Mouse (Mus musculus): ENCODE data around the gene Ankrd39. TPM values are rescaled to one million over a fixed set of nuclear protein-coding genes. Genes with fewer than 3 reads are reported as not detected.

Ankrd39 gene
- total RNA-seq, 2 experiments from 2014 or later, result 19.8 to 23.1 TPM

DNA sequence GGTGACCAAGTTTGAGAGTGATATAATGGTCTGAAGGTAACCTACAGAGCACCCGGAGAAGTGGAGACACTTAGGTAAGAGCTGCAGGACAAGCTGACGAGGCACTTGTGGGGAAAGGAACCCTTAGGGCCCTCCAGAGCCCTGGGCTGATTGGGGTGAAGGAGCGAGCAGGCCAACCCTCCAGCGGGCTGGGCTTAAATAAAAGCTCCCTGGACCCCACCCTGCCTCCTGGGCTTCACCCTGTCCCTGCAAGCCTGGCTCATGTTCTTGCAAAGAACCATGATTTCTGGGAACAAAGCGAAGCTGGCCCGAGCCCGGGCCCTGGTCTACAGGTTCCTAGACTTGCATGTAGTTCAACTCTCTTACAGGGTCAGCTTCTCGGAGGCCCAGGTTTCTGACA lies 26.3 kb upstream of the Ankrd39 start:
- no peak for DNase-seq (ENCODE audit: low spot score in 2 of 2)

DNA sequence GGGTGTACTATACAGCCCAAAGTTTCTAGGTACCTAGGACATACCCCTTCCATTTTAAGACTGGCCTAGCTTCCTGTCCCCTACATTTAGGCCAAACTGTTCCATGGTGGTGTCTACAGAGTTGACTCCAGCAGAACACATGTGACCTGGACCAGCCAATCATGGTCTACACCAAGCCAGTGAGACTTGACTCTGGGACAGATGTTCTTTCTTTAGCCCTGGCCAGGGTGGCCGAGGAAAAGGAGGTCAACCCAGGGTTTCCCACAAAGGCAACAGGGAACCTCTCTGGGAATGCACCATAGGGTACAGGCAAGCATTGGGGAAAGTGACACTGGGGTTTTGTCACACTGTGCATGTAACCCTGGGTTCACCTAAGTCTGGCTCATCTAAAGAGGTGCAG lies 25.5 kb upstream of the Ankrd39 start:
- no peak for DNase-seq (ENCODE audit: low spot score in 2 of 2)

DNA sequence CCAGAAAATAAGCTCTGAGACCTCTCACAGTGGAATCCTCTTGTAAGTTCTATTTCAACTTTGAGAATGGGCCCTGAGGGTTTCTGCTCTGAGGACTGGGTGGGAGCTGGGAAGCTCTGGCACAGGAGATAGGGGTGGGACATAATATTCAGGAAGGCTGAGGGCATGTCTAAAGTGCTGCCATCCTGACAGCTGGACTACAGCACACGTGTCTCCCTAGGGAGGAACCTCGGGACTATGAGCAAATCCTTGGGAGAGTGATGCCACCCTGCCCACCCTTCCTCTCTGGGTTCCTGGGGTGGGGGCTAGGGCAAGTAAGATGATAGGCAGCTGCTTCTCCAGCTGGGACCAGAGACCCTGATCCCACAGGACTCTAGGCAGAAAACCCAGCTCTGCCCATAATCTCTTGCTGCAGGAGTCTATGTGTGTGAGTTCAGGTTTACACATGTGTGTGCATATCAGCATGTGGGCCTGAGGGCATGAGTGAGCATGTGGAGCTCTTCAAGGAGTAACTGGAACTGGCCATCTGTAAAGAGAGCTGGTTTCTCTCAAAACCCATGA lies 25.0 kb upstream of the Ankrd39 start:
- DNase-seq (ENCODE audit: low spot score in 2 of 2), result no peak

DNA sequence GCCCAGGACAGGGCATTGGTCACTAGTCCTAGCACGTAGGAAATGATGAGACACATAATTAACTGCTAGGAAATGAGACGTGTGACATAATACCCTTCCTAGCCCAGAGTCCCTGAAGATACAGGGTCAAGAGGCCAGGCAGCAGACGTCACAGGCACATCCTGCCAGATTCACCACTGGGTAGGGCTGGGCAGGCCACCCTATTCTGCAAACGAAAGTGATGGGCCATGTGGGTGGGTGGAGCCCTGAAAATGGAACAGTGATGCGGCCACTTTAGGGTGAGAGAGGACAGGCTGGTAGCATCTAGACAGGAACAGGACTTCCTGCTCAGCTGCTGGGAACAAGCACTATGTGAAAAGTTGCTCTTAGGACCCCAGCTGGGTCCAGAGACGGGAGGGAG lies 24.4 kb upstream of the Ankrd39 start:
- DNase-seq (ENCODE audit: low spot score in 2 of 2), result peak in 1 of 2 experiments; percentile 46

DNA sequence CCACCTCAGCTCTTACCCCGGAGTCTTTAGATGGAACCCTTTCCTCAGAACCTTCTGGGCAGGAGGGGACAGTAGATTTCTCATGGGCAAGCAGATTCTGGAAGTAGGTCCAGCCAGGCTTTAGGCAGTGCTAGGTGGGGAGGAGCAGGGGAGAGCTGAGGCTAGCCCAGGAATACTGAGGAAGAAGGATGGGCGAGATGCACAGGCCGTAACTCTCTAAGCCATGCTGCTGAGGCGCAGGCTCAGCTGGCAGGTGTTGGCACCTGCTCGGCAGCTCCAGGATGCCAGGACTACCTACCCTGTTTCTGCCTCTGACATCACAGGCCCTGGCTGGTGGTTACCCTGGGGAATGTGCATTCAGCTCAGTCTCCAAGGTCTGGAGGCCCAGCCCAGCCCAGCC lies 23.1 kb upstream of the Ankrd39 start:
- no peak for DNase-seq (ENCODE audit: low spot score in 2 of 2)

DNA sequence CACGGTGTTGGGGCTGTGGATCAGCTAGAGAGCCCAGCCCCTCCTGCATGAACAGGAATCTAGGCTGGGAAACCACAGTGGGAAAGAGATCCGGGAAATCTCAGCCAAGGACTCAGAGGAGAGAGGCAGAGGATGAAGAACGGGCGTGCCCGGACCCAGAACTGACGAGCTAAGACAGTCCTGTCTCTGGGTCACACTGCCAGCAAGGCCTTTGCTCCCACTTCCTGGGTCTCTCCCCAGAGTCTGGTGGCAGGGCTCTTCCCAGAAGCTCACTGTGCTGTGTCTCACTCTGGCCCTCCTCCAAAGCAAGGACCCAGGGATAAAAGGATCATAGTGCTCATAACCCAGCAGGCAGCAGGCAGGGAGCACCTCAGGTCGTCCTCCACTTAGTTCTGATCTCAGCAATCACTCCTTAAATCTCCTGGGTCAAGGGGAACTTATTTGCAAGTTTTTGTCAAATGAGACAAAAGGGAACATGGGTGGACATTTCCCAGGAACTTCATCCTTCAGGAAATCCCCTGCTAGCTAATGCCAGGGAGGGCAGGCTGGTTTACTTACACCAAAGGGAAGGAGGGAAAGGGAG lies 22.5 kb upstream of the Ankrd39 start:
- DNase-seq (ENCODE audit: low spot score in 2 of 2), result no peak

DNA sequence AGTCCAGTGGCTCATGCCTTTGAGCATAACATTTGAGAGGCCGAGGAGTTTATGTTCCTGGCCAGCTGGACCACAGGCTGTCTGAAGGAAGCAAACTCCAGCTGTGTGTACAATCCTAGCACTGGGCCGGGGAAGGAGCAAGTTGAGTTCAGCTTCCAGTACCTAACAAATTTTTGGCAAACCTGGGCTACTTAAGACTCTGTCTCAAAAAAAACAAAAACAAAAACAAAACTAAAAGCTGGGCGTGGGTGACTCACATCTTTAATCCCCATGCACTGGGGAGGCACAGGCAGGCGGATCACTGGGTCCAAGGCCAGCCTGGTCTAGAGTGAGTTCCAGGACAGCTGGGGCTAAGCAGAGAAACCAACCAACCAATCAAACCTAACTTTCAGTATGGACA lies 21.5 kb upstream of the Ankrd39 start:
- no peak for DNase-seq (ENCODE audit: low spot score in 2 of 2)

DNA sequence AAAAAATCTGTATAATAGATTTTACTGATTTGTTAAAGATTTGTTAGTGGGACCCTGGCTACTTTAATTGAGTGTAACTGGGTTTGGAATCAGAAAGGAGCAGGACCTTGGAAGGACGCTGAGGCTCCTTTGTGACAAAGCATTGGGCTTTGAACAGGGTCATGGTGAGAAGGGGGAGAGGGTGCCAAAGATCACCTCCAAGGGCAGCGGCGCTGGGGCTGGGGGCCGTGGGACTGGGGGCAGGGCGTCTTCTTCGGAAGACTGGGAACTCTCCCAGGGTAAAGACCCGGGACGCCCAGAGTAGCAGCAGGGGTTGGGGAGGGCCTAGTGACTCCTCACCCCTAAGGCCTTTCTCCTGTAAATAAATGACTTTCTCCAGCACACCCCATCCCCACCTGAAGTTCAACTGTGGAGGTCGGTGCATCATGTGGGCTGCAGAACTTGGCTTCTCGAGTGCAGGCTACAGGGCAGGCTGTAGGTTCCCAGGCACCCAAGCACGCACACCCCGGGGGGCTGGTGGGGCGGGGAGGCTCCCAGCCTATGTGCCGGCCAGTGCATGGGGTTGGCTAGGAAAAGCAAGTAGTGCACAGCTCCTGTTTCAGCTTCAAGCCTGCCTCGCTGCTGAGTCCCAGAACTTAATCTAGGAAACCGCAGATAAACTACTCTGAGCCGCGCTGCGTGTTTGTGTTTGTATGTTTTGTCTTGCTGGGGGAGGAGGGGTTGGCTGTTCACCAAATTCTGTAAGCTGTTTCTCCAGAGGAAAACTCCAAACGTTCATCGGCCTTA lies 20.8 kb upstream of the Ankrd39 start:
- DNase-seq (ENCODE audit: low spot score in 2 of 2), result no peak

DNA sequence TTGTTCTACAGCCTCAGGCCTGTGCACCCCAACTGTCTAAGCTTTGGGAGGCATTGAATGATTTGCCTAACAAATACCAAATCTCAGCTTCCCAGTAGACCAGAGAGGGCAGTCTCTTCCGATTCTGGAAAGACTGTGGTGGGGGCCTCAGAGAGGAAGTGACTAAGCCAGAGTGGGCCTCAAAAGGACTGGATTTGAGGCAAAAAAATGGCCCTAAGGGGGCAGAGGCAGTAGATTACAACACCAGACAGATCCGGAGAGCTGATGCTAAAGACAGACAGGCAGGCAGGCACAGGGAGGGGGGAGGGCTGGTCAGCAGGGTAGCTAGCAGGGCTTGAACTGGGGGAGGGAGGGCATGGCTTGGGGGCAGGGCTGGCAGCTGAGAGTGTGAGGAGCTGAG lies 19.2 kb upstream of the Ankrd39 start:
- no peak for DNase-seq (ENCODE audit: low spot score in 2 of 2)

DNA sequence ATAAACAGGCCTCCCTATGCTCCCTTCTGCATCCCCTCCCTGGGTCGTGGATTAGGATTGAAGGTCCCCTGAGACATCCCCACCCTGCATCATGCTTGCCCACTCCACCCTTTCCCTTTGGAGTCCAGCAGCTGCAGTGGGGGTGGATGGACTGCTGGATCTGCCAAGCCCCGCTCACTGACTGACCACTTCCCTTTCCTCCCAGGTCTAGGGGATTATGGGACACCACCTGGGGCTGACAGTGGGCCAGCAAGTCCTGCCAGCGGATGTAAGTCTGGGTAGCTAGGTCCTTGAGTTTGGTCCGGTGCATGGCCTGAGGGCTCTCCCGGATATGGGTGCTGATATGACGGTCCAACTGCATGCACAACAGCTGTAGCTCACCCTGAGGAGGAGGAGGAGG lies 16.9 kb upstream of the Ankrd39 start:
- DNase-seq (ENCODE audit: low spot score in 2 of 2), result no peak

DNA sequence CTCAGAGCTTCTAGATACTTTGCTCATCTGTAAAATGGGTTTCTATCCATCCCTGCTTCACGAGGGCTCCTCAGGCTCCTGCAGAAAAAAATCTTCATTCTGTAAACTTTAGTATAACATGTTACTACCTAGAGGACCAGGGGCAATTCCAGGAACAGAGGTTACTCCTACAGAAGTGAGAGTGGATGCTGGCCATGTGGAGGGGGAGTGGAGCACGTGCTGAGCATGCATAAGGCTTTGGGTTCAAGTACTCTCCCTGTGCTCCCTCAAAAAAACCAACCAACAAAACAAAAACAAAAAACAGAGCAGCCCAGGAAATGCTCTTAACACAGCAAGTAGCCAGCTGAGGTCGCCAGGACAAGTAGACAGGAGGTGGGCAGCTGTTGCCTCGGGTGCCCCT lies 16.4 kb upstream of the Ankrd39 start:
- no peak for DNase-seq (ENCODE audit: low spot score in 2 of 2)

DNA sequence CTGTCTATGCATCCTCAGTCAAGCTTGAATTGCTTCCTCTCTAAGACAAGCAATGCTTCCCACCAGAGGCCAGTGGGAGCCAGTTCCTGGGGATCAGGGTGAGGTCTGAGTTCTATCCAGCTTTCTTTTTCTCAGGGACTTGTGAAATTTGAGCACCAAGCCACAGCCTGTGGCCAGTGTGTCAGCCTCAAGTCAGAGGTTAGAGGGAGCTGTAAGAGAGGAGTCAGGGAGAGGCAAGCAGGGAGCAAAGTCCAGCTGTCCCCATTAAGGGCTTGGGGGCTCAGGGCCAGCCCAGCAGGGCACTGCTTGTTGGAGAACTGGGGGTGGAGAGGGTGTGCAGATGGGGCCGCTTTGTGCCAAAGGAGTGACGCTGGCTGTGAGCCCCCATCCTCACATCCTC lies 16.0 kb upstream of the Ankrd39 start:
- DNase-seq (ENCODE audit: low spot score in 2 of 2), result no peak

DNA sequence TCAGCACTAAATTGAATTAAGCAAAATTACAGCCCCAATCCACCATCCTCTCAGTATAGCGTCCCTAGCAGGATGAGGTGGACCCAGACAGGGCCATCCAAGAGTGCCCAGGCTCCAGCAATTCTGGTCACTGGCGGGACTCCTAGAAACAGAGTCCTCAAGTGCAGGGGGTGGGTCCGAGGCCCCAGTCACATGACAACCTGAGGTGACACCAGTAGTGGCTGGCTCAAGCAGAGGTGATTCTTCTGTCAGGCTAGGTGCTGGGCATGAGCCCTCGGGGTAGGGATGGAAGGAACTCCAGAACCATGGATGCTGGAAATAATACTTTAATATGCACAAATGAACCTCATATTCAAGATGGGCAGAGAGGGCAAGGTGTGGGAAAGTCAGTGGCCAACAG lies 15.1 kb upstream of the Ankrd39 start:
- DNase-seq (ENCODE audit: low spot score in 2 of 2), result no peak

DNA sequence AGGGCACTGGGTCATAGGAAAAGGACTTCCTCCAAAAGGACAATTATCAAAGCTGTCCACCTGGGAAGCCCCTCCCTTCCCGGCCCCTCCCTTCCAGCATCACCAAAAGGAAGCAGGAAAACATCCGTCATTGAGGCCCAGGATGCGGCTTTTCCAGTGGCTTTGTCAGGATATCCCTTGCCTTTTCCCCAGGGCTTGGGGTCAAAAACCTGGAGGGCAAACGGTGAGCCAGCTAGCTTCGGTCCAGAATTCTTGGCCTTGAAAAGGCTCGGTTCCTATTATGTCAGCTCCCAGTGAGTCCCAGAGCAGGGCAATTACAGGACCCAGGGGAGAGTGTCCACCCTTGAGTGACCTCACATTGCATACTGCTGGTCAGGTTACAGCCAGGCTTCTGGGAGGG lies 13.7 kb upstream of the Ankrd39 start:
- DNase-seq (ENCODE audit: low spot score in 2 of 2), result no peak

DNA sequence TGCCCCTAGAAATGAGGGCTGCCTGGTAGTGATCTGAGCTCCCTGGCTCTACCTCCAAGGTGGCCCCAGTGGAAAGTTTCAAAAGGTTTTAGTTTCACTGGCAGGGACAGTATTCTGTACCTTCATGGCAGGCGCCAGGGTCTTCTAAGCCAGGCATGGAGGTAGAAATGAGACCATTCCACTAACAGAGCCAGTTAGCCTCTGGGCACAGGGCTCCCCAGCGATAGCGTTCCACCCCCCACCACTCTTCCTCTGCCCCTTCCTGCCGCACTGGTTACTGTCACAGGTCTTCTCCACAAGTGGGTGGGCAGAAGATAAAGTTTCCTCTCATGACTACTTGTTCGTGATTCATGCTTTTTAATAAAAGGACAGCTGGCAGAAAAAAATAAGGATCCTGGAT lies 12.6 kb upstream of the Ankrd39 start:
- no peak for DNase-seq (ENCODE audit: low spot score in 2 of 2)

DNA sequence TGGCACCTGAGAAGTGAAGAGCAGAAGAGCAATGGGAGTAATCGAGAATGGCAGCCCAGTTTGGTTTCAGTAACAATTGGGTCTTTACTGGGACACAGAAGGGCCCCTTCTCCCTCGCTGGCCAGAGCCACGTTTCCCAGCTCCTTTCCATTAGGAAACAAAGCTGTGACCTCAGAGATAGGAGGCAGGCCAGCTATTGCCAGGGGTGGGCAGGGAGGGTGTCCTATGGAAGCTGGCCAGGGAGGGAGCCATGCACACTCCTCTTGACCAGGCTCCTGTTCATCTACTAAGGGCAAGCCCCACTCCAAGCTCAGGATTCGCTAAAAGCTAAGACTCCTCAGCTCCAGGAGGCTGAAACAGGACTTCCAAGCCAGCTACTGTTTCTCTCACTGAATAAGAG lies 12.0 kb upstream of the Ankrd39 start:
- DNase-seq (ENCODE audit: low spot score in 2 of 2), result no peak

DNA sequence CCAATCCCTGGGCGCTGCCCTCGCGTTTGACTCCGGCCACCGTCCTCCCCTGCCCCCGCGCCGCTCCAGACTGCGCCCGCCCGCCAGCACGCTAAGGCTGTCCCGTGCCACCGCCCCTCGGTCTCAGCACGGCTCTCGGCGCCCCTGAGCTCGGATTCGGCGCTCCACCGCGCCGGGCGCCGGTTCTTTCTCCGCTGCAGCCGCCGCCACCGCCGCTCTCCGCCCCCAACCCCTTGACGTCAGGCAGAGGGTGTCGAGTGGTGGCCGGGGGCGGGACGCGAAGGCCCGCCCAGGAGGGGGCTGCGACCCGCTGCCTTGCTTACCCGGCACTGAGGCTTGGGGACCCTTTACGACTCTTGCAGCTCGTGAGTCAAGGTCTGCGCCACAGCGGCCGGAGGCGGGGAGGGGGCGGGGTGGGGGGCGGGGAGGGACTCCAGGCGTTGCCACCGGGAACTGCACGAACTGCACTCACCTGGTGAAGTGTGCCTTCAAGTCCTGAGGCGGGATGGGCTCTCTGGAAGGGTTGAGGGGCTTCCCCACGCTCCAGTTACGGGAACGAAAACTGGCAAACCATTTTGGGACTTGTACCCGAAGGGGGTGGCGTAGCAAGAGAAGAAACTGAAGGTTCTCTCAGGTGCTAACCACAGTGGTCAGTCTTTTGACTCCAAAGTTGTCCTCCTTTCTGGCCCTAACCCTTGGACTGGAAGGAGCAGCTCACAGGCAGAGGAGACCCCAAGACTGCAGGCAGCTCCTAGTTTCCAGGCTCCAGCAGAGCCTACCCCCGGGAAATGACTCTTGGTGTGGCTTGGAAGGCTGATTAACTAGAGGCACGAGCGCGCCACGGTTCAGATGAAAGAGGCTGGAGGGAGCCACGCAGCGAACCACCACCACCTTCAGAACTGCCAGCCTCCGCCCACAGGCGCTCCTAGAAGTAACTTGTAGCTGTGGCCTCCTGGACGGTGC lies 11.1 kb upstream of the Ankrd39 start, which contains the start of gene Sema4c:
Gene Sema4c (minus strand): TSS at position 319 of the 963 bp plus-strand sequence.
- DNase-seq (ENCODE audit: low spot score in 2 of 2), result peak; percentile 37 to 55

DNA sequence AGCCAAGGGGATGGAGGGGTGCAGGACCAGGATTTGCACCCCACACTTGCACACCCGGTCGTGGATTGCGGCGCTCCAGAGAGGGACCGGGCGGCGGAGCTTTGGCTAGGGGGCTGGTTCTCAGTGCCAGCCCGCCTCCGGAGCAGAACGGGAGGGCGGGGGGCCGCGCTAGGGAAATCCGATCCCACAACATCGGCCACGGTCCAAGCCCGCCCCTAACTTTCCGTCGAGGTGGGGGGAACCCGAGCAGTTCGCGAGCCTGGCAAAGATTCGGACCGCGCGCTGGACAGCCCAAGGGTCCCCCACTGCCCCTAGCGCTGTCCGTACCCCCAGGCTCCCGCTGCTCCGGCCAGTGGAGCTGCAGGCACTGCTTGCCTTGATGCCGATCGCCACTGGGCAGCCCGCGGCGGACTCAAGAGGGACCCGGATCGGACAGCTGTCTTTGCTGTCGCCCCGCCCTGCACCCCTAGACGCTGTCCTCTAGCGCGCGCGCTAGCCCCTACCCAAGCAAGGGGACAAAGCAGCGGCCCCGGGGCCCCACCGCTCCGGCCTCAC lies 10.3 kb upstream of the Ankrd39 start:
- DNase-seq (ENCODE audit: low spot score in 2 of 2), result peak; percentile 72 to 82

DNA sequence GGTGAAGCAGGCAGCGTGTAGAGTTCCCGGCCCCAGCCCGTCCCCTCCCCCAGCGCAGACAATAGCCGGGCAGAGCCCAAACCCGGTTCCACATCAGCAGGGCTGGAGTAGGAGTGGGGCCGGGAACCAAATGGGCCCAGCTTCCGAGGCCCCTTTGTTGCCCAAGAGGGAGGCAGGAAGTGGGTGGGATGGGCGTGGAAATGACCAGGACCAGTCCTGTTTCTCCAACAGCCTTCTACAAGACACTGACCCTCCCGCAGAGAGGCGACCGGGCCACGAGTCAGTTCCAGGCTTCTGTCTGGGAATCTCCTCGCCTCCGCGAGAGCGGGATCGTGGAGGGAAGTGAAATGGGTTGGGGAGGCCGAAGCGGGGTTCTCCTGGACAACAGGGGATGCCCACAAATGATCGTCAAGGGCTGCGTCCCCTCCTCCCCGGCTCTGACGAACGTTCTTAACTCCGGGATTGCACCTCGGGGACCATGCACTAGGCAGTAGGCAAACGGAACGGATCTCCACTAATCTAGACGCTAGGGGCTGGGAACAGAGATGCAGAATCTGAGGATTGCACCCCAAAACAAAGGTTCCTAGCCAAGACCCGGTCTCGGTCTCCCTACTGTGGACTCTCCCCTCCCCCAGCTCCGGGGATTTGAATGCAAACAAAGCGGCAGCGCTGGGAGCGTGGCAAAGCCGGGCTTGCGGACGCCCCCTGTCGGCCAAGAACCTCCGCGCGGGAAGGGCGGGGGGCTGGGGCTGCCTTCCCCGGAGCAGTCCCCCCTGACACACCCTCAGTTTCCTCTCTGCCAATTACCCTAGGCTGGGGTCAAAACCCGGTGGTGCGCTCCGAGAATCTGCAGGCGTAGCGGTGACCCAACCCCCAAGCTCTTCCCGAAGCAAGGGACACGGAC lies 9.6 kb upstream of the Ankrd39 start:
- peak; percentile 88 for DNase-seq (ENCODE audit: low spot score in 2 of 2)

DNA sequence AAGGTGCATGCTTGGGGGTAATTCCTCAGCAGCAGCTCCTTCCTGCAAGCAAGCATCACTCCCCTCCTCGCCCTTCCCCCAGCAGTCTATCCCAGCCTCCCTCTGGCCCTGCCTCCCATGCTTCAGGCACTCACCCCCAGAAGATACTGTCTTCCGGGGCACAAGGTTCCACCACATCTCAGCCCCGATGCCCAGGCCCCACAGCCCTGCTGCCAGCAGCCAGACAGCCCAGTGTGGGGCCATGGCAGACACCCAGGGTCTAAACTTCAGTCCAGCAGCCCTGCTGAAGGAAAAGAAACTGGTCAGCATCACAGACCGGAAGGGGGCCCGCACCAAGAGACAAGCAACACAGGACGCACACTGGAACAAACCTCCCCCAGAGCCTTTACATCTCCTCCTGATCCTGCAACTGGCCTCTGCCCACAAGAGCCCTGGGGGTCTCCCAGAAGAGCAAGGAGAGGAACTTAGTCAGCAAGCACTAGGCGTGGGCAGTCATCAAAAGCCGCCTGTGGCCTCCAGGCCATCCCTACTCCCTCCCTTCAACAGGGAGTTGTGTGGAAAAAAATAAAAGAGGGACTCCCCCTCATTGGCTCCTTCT lies 8.7 kb upstream of the Ankrd39 start:
- no peak for DNase-seq (ENCODE audit: low spot score in 2 of 2)
